Mouse (Mus musculus): ENCODE results near the gene Coro1b.

GRCm38 (mm10) chr19:4147022-4147405 lies 1.4 kb upstream of the Coro1b start:
- TF ChIP-seq POLR2A (IDR thresholded peaks at IDR 0.05; ENCODE audit: low read depth, low read length) (no peak), CTCF (IDR thresholded peaks at IDR 0.05; ENCODE audit: borderline replicate concordance, insufficient read depth, low read length) (no peak)
